Mouse (Mus musculus): ENCODE measurements at regions not wholly inside any gene's neighbourhood (a gene's known extent, or its start where the extent isn't known, plus 50 kb on each side); places are given as distances from the start of the nearest gene placed in this dataset.

DNA sequence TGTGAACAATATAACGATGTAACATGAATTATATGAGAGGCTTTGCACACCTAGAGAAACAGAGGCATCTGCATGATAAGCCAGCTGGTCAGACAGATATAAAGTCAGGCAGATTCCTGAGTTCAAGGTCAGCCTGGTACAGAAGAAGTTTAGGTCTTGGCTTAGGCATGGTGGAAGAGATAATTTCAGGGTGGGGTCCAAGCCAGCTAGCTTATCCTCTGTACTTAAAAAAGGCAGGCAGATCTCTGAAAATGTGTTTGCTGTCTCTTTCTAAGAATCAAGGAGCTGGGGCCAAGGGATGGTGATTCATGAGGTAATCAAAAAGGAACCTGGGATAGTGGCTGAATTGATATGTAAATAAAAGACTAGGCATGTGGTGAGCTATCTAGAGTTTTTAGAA is 2227.1 kb upstream of the Gm7489 start:
- TF ChIP-seq CTCF (IDR thresholded peaks at IDR 0.05; ENCODE audit: low read depth, low read length) (no peak), POLR2A (IDR thresholded peaks at IDR 0.05; ENCODE audit: extremely low read depth, insufficient read depth, low read length) (no peak)
